Mouse (Mus musculus): ENCODE measurements around the gene Prkg1.

DNA sequence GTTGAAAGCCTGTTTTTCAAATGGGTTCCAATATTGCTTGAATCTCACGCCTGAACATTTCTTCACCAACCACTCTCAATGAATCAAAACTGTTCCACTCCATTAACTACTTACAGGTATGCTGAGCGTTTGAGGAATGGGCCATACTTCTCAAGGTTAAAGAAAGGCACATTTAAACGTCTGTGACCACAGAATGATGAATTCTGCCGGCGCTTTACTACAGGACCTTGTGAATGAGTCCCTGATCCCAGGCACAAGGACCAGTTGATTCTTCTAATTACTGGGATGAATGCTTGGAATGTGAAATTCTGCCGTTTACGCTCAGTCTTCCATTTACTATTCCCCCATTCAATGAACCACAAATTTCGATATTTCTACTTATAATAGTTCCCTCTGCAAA lies 632.2 kb downstream of the Prkg1 start:
- no peak for TF ChIP-seq TCF12 (IDR thresholded peaks at IDR 0.05; ENCODE audit: low read depth, low read length)
- TF ChIP-seq CTCF (IDR thresholded peaks at IDR 0.05 in 2 of 3, conservative IDR thresholded peaks at IDR 0.05 in 1 of 3; ENCODE audit: control insufficient read depth in 1 of 3, insufficient read depth in 1 of 3, low read depth in 2 of 3, low read length in 3 of 3, poor library complexity in 1 of 3, severe bottlenecking in 1 of 3): no peak
- no peak for TF ChIP-seq USF1 (IDR thresholded peaks at IDR 0.05; ENCODE audit: low read depth, low read length)
- no peak for TF ChIP-seq EP300 (IDR thresholded peaks at IDR 0.05; ENCODE audit: low read depth in 1 of 2, low read length in 2 of 2)
- no peak for TF ChIP-seq RAD21 (IDR thresholded peaks at IDR 0.05; ENCODE audit: low read depth, low read length)
- TF ChIP-seq POLR2A (IDR thresholded peaks at IDR 0.05; ENCODE audit: control insufficient read depth in 1 of 2, insufficient read depth in 1 of 2, low read depth in 1 of 2, low read length in 2 of 2, poor library complexity in 1 of 2): no peak
- TF ChIP-seq CHD2 (IDR thresholded peaks at IDR 0.05; ENCODE audit: low read length): no peak
- TF ChIP-seq MAX (IDR thresholded peaks at IDR 0.05; ENCODE audit: low read length): no peak

Measured in MEL (cell line).